Mouse (Mus musculus) kidney, postnatal 4 days (tissue): ENCODE results near the gene Gfod2.

Experiments used
- DNase-seq, 2 experiments: peaks; one replicate each; pipeline ENCODE4 v3.0.0; 2021; ENCODE audit warnings: mixed read lengths in 2 of 2

Gene Gfod2

DNA sequence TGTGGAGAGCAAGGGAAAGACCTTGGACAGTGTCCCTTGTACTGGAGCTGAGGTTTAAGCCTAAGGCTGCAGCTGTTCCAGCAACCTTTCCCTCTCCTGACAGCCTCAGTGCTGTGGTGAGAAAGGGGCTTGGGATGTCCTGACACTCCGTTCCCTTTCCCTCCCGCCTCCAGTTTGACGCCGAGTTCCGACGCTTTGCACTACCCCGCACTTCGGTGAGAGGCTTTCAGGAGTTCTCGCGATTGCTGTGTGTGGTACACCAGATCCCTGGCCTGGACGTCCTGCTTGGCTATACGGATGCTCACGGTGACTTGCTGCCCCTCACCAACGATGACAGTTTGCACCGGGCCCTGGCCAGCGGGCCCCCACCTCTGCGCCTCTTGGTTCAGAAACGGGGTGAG, 56.5 kb downstream of the Gfod2 start:
- DNase-seq = no peak

DNA sequence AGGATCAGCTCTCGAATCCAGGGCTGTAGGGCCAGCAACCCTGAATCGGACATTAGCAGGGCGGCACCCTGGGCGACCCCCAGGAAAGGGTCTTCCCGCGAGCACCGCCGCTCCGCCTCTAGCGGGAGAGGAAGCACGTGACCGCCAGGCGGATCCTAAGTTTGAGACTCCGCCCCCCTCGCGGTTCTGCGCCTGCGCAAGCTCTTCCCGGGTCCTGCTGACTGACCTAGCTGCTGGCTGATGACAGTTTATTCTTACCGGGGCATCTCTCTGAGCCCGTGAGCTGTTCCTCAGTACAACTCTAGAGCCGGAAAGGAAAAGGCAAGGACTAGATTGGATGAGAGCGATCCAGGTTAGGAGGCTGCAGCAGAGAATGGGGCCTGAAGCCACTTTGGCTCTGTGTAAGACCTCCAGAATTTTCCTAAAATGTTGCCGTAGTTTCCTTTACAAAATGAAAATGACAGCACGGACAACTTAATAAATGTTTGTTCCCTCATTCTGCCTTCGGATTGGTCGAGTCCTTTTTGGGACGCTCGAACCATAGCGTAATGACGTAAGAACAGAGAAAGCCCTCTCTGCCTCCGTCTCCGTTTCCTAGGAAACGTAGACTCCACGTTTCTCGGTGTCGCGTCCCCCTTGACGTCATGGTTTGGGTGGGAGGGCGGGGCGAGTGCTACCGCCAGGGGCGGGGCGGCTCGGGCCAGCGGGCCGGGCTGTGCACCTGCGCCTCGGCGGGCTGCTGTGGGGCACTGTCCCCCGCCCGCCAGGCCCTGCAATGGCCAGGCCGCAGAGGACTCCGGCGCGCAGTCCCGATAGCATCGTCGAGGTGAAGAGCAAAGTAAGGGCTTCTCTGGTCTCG, 57.3 kb downstream of the Gfod2 start, which contains the start of the genes Acd and Pard6a:
Gene Acd (minus strand): TSS at position 137 of the 859 bp plus-strand sequence.
Gene Pard6a (plus strand): TSS at position 183 of the 859 bp plus-strand sequence.
- peak; percentile 97 for DNase-seq

DNA sequence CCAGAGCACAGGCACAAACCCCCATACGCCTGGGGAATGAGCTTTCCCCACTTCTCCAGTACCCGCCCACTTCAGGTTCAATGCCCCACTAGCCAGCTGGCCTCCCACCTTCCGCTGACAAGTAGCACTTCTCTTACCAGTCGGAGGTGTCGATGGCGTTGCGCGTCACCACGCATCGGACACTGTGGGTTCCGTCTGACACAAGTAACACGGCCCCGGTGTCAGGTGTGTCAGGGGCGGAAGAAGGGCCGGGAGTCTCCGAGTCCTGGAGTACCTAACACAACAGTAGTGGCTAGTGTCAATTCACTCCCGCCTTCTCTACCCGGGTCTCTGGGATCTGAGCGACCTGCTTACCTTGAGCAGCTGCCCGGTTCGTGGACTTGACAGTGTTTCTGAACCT, 57.9 kb downstream of the Gfod2 start:
- DNase-seq = peak; percentile 66 to 77

DNA sequence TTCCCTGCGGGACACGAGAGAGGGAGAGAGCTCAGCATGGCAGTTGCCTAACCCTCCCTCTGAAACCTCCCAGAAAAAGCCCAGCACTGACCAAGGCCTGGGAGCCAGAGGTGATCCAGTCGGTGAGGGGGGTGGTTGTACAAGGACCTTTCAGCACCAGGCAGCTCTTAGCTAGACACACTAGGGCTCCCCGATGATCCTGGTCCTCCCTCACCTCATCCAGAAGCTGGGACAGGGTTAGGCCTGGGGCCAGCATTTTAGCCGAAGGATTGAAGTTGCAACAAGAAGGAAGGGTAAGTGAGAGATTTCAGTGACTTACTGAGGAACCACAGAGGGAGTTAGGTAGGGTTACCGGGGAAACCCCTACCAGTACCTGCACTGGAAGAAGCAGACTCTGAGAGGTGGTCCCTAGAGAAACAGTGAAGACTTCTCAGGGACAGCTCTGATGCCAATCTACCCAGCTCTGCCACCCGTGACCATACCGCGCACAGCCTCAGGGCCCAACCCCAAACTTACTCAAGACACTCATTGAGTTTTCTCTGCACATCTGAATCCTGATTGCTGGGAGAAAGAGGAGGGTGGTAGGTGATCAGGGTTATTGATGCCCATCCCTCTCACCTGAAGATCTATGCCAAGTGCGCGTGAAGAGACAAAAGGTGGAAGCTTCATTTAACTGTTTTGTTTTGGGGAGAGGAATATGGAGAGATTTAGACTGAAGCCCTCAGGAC, 58.8 kb downstream of the Gfod2 start:
- no peak for DNase-seq

DNA sequence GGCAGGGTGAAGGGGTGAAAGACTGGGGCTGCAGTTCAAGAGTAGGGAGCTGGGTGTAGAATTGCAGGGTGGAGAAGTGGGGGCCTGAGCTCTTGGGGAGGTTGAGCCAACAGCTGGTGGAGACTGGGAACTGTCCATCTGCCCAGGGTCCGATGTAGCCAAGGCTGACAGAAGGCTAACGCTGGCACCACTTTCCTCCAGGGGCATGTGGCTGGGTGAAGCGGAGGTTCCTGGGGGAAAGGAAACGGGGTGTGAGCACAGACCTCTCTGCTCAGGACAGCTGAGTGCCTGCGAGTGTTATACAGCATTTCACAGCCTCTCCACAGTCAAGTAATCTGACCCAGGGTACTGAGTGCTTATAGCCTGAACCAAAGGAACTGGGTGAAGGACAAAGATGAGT, 59.7 kb downstream of the Gfod2 start:
- DNase-seq = no peak

DNA sequence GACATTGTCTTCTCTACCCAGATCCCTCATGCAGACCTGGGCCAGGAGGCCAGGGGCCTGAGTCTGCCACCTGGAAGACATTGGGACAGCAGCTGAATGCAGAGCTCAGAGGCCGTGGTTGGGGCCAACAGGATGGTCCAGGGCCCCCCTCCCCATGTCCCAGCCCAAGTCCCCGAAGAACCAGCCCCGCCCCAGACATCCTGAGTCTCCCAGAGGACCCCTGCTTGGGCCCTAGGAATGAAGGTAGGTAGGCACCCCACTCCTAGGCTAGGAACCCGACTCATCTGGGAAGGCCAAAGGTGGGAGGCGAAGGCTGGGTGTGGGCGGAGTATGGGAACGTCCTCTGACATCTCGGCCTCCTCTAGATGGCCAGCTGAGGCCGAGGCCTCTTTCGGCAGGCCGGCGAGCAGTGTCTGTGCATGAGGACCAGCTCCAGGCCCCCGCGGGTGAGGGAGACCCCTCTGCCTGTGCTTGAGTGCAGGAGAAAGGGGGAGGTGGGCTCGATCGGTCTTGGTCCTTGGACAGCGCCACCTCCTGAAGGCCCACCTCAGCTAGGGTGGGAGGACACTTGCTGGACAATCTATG, 61.2 kb downstream of the Gfod2 start:
- DNase-seq = no peak

DNA sequence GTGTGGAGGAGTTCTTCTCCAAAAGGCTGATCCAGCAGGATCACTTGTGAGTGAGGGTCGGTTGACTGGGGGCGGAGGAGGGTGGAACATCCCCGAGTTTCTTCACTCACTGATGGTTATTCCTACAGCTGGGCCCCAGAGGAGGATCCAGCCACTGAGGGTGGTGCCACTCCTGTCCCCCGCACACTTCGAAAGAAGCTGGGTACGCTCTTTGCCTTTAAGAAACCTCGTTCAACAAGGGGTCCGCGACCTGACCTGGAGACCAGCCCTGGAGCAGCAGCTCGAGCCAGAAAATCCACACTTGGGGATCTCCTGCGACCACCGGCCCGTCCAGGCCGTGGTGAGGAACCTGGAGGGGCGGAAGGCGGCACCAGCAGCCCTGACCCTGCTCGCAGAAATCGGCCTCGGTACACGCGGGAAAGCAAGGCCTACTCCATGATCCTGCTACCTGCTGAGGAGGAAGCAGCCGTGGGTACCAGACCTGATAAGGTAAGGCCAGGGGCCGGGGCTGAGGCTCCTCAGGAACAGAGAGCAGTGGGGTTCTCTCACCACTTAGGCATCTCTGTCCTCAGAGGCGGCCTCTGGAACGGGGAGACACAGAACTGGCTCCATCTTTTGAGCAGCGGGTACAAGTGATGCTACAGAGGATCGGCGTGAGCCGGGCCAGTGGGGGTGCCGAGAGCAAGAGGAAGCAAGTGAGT, 63.2 kb downstream of the Gfod2 start:
- DNase-seq = no peak

DNA sequence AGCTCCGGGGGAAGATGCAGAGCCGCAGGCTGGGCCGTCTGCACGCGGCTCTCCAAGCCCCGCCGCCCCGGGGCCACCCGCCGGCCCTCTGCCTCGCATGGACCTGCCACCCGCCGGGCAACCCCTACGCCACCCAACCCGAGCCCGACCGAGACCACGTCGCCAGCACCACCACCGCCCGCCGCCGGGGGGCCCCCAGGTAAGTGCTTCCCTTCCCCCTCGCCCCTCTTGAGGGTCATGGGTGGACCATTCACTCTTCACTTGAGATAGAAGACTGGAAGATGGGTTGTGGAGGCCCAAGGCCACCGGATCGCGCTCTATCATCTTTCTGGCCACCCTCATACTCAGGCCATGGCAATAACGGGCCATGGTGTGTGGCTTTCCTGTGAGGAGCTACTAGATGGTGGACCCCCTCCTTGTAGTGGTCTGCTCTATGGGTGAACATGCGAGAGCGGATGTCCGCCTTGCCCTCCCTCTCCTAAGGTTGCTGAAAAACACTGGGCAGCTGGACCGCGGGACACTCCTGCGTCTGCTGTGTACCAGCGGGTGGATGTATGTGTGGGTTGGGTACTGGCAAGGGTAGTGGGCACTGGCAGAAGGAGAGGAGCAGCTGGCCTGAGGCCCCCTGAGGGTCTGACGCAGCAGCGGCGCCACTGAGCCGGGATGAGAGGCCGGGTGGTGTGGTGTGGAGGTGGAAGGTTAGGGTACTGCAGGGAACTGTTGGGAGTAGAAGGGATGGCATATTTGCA, 64.2 kb downstream of the Gfod2 start:
- DNase-seq = peak in 1 of 2 experiments; percentile 35

DNA sequence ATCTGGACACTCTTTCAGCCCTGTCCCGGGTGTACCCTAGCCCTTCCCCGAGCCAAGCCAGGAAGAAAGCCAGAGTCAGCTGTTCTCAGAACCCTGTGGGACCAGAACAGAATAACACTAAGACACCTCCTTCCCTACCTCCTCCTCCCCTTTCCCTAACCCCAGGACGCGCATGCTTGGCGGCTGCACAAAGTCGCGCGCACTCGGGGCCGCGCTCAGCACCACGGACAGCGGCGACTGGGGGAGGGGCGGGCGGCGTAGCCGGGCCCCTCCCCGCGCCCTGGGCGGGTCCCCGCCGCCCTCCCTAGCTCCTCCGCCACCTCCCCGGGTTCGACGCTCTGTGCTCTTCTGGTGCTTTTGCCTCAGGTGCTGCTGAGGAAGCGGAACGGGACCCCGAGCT, 64.8 kb downstream of the Gfod2 start:
- peak; percentile 86 for DNase-seq

DNA sequence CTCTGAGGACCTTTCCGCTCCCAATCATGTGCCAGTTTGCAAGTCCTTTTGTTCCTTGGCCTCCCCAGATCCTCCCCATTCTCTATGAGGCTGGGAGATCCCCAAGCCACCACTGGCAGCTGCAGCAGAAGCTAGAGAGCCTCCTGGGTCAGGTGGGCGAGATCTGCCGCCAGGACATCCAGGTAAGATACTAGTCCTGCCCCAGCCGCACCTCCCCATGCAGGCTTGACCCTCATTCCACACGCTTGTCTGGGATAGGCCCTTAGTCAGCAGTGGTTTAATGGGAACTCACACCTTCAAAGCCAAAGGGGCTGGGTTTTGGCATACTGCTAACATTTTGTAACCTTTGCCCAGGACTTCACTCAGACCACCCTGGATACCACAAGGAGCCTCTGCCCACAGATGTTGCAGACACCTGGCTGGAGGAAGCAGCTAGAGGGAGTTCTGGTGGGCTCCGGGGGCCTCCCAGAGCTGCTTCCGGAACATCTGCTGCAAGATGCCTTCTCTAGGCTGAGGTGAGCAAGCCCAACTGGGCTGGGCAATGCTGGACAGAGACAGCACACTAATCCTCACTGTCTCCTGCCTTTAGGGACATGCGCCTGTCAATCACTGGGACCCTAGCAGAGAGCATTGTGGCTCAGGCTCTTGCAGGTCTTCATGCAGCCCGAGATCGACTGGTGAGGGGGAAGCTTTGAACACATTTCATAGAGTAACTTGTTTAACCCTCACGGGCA, 65.8 kb downstream of the Gfod2 start:
- no peak for DNase-seq

DNA sequence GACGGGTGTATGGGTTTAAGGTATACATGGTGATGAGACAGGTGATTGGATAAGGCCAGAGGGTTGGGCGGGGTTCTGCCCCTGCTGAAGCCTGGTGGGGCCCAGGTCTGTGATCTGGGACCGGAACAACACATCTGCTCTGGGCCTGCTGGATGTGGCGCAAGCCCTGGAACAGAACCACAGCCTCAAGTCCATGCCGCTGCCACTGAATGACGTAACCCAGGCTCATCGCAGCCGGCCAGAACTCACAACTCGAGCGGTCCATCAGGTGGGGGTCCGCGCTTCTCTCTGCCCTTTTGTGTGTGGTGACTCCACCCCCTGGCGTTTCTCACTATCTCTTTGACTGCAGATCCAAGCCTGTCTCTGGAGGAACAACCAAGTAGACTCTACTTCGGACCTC, 67.5 kb downstream of the Gfod2 start:
- peak in 1 of 2 experiments; percentile 1 for DNase-seq

DNA sequence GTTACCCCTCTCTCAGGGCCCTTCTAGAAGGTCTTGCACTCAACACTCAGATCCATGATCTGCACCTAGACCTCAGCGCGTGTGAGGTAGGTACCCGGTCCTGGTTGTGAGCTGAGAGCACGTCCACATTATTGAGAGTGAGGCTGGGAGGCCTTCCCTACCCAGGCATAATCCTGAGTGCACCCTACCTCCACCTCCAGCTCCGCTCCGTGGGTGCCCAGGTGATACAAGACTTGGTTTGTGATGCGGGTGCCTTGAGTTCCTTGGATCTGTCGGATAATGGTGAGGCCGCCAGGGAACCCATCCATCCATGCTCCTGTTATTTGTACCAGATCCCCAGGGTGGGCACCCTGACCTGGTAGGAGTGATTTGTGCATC, 68.5 kb downstream of the Gfod2 start:
- no peak for DNase-seq

DNA sequence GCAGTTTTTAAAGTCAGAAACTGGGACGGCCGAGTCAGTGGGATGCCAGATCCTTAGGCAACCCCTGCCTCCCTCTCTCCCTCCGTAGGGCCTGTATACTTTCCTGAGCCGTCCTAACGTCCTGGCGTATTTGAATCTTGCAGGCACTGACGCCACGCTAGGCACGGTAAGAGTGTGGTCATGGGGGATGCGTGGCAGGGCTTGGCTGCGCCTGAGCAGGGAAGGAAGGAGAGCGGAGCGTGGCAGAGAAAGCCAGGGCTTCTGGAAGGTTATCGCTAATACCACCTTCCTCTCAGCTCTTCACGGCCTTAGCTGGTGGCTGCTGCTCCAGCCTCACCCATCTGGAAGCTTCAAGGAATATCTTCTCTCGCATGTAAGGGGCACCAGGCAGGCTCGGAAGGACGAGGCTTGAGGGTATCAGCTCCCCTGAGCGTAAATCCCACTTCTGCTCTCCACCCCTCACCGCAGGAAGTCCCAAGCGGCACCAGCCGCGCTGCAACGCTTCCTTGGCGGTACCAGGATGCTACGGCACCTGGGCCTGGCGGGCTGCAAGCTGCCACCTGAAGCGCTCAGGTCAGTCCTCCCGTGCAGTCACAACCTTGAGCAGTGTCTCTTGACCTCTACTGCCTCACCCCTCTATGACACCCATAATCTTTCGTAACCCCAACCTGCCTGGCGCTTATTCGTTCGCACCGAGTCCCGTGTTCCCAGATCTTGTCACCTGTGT, 69.0 kb downstream of the Gfod2 start:
- no peak for DNase-seq

DNA sequence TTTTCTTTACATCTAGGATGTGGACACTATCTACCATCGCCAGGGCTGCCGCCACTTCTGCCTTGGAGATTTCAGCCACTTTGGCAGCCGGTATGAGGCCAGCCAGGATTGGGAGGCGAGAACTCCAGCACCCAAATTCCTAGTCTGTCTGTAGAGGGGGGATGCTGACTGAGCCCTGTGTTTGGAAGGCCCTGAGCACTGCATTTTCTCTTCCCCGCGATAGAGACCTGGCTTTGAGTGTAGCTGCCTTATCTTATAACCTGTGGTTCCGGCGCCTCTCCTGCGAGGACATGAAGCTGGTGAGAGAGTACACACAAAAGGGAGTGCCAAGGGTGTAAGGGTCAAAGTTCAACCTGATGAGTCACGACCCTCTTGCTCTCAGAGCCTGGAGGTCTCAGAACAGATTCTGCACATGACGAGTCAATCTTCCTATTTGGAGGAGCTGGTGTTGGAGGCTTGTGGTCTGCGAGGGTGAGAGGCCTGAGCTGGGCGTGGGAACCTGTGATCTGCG, 70.2 kb downstream of the Gfod2 start:
- no peak for DNase-seq

DNA sequence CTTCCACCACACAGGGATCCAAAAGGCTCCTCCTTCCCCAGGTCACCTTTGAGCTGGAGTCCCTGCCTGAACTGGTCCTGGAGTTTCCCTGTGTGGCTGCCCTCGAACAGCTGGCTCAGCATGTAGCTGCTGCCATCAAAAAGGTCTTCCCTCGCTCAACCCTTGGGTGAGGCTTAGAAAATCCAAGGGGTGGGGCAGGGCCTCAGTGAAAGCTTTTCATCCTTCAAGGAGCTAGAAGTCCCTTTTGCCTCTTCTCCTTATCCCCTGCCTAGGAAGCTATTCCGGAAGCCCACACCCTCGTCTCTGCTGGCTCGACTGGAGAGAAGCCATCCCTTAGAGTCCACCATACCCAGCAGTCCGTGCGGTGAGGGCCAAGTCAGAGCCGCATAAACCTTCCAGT, 71.0 kb downstream of the Gfod2 start:
- no peak for DNase-seq

DNA sequence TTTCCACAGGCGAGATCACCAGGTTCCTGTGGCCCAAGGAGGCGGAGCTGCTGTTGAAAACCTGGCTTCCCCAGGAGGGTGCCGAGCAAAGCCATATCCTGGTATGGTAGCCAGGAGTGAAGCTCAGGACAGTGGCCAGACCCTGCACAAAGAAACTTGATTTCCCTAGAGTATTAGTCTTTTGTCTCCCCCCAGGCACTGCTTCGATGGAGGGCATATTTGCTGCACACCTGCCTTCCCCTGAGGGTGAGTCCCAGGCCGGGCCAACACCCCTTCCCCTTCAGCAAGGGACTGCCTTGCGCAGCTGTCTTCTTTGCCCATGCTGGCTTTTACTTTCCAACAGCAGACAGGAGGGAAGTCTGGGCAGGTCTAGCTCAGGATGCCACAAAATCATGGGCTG, 71.9 kb downstream of the Gfod2 start:
- no peak for DNase-seq

DNA sequence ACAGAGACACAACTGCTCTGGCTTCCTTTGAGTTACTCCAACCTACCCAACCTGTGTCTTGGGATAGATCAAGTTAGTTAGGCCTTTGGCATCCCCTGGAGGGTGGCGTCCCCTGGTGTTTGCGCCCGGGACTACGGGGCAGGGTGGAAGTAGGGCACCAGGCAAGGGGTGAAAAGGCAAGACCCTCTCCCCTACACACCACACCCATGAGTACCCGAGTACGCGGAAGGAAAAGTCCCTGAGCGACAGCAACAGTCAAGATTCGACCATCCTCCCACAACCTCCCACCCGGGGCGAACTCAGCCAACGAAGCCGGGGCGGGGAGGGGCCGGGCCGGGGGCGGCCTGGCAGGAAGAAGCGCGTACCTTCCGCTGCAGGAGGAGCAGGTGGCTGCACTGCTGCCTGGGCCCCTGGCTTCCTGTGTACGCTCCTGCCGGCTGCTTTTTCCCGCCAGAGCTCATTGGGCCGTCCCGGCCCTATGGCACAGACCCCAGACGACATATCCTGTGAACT, 72.6 kb downstream of the Gfod2 start, which contains the start of gene Carmil2:
Gene Carmil2 (plus strand): TSS at position 479 of the 513 bp plus-strand sequence.
- peak; percentile 84 to 86 for DNase-seq

DNA sequence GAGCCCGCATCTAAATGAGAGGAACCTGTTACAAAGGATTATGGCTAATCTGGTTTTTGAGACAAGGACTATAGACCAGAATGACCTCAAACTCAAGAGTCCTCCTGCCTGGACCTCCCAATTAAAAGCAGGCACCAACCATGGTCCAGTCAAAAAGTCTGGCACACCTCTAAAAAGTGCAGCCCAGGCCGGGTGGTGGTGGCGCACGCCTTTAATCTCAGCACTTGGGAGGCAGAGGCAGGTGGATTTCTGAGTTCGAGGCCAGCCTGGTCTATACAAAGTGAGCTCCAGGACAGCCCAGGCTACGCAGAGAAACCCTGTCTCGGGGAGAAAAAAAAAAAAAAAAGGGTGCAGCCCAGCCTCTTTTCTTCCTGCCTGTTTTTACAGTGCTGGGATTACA, 73.1 kb downstream of the Gfod2 start:
- no peak for DNase-seq

DNA sequence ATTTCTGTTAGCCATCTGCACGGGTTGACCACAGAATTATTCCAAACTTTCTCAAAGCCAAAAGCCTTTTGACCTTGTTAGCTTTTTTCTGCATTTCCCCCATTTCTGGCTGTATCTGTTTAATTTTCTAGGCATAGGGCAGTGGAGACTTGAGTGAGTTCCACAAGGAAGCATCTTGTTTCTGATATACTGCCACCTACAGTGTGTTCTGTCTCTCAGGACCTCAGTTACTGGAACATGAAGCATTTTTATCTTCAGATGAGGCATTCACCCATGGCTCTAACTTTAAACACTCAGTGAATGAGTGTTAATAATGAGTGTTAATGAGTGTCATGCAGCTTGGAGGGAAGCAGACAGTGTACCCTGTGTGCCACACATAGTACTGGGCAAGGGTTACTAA, 80.6 kb downstream of the Gfod2 start:
- no peak for DNase-seq
